Mouse (Mus musculus) embryonic facial prominence, embryonic 13.5 days (tissue): ENCODE measurements at regions not wholly inside any gene's neighbourhood (a gene's known extent, or its start where the extent isn't known, plus 50 kb on each side); places are given as distances from the start of the nearest gene placed in this dataset.

ENCODE experiments used
- ATAC-seq: fragments of 200-750 bp; cut with Nextera tagmentation; 2 replicates; pipeline ENCODE4 v1.8.0; 2017; ENCODE audit warnings: low read depth; ENCODE audit not compliant: insufficient number of reproducible peaks, insufficient read depth, low FRiP score, low TSS enrichment
- H3K27ac ChIP-seq: fragments of 300-500 bp; sonication (generic); 2 replicates; pipeline ENCODE4 v1.5.1; 2015; ENCODE audit warnings: moderate library complexity, mild to moderate bottlenecking, inconsistent platforms
- H3K27me3 ChIP-seq: fragments of 300-500 bp; sonication (generic); 2 replicates; pipeline ENCODE4 v1.6.1; 2015; ENCODE audit warnings: mild to moderate bottlenecking, inconsistent platforms
- H3K36me3 ChIP-seq: fragments of 300-500 bp; sonication (generic); 2 replicates; pipeline ENCODE4 v1.6.1; 2015; ENCODE audit warnings: mild to moderate bottlenecking, inconsistent platforms
- H3K4me1 ChIP-seq: fragments of 300-500 bp; sonication (generic); 2 replicates; pipeline ENCODE4 v1.6.1; 2015; ENCODE audit warnings: inconsistent platforms
- H3K4me2 ChIP-seq: fragments of 300-500 bp; sonication (generic); 2 replicates; pipeline ENCODE4 v1.6.1; 2015; ENCODE audit warnings: moderate library complexity, mild to moderate bottlenecking, inconsistent platforms
- H3K4me3 ChIP-seq: fragments of 300-500 bp; sonication (generic); 2 replicates; pipeline ENCODE4 v1.5.1; 2015; ENCODE audit warnings: mild to moderate bottlenecking, inconsistent platforms
- H3K9ac ChIP-seq: fragments of 300-500 bp; sonication (generic); 2 replicates; pipeline ENCODE4 v1.6.1; 2015; ENCODE audit warnings: mild to moderate bottlenecking, inconsistent platforms
- H3K9me3 ChIP-seq: fragments of 300-500 bp; sonication (generic); 2 replicates; pipeline ENCODE4 v1.6.1; 2016; ENCODE audit warnings: inconsistent platforms
- WGBS: fragments of 180-500 bp; shearing (Covaris S2); methylation state at CpG from one replicate; pipeline ENCODE4 v1.1.7; 2015; ENCODE audit warnings: mixed read lengths; 5-methylcytosine and 5-hydroxymethylcytosine counted together

DNA sequence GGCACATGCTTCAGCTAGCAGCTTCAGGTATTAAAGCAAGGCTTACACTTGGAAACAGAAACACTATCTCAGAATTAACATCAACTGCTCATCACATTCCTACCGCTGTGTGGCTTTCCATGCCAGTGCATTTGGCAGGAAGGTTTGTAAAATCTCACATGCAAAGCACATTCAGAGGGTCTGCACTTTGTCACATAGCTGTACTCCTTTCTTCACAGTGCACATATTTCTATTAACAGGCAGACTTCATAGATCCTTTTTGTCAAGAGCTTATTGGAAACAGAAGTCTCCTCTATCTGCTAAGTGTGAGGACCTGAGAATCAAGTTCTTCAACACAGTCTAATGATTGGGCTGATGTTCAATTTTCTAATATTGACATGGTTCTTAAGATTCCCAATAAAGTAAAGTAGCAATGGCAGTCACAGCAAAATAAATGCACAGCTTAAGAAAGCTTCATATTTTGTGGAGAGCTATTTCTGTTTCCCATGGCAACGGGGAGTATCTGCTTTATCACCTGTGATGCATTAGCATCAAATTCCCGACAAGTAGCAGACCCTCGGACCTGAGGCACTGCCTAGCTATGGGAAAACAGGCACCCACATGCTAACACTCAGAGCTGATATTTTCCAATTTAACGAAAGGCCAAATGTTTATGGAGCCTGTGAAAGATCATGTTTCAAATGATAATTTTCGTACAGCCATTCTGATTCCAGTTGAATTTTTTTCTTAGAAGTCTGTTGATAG lies 876.8 kb upstream of the Igfbp7 start:
- Histone ChIP-seq H3K9me3 (no peaks in the 10 kb centered on the region), H3K27ac (no peak overlapping the region), H3K9ac (no peak overlapping the region), H3K4me3 (no peak overlapping the region), H3K27me3 (no peaks in the 10 kb centered on the region), H3K36me3 (no peaks in the 10 kb centered on the region), H3K4me2 (peak overlapping the region; percentile 23; the same call in 1 of the 2 replicates), H3K4me1 (peaks cover 6% of the 10 kb centered on the region; the same call in 1 of the 2 replicates)
- 24% methylated on average over 6 of the region's 6 CpGs for WGBS
- no peak for ATAC-seq

DNA sequence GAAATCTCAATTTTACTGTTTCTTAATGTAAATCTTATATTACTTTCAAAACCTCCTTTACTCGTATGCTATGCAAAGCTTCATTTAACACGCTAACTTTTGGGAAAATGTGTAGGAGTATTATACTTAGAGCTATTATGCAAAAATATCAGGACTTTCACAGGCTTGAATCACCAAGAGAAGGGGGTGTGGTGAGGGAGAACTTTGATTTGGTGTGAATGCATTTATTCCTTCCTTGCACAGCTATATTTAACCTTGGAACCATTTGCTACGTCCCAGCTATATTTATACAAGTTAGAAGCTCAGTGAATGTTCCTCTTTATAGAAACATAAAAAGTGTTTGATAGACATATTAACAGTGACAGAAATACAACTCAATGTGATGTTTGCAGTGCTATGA lies 843.6 kb upstream of the Igfbp7 start:
- no peak overlapping the region for H3K27ac ChIP-seq
- no peak for ATAC-seq
- no peaks in the 10 kb centered on the region for H3K9me3 ChIP-seq

DNA sequence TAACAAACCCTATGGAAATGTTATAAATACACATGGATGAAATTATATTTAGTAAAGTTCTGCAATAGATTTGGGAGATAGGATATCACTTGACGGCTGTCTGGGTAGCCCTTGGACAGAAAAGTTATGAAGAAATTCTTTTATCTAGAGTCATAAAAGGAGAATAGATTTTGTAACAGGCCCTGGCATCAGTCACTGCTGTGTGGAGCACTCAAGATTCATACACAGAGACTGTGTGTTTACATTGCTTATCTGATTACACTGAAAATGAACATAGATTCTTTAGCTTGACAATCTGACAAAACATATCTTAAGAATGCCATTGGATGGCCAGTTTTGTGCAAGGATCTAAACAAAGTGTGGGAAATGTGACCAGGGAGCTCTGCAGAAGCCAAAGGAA lies 805.9 kb upstream of the Igfbp7 start:
- Histone ChIP-seq H3K27me3 (no peaks in the 10 kb centered on the region), H3K4me2 (no peak overlapping the region), H3K9me3 (no peaks in the 10 kb centered on the region), H3K4me1 (no peaks in the 10 kb centered on the region), H3K4me3 (no peak overlapping the region), H3K36me3 (no peaks in the 10 kb centered on the region), H3K9ac (no peak overlapping the region), H3K27ac (no peak overlapping the region)
- WGBS = 47% methylated on average over 1 of the region's 1 CpGs
- no peak for ATAC-seq

More for the DNA sequence above, 843.6 kb upstream of the Igfbp7 start:
- no peaks in the 10 kb centered on the region for H3K36me3 ChIP-seq
- no peak overlapping the region for H3K4me3 ChIP-seq
- no peaks in the 10 kb centered on the region for H3K27me3 ChIP-seq
- WGBS = 82% methylated on average over 3 of the region's 3 CpGs
- no peak overlapping the region for H3K9ac ChIP-seq
- H3K4me2 ChIP-seq = no peak overlapping the region
- no peaks in the 10 kb centered on the region for H3K4me1 ChIP-seq
